Mouse (Mus musculus): ENCODE measurements around the gene Rps6kc1.

Rps6kc1 gene

DNA sequence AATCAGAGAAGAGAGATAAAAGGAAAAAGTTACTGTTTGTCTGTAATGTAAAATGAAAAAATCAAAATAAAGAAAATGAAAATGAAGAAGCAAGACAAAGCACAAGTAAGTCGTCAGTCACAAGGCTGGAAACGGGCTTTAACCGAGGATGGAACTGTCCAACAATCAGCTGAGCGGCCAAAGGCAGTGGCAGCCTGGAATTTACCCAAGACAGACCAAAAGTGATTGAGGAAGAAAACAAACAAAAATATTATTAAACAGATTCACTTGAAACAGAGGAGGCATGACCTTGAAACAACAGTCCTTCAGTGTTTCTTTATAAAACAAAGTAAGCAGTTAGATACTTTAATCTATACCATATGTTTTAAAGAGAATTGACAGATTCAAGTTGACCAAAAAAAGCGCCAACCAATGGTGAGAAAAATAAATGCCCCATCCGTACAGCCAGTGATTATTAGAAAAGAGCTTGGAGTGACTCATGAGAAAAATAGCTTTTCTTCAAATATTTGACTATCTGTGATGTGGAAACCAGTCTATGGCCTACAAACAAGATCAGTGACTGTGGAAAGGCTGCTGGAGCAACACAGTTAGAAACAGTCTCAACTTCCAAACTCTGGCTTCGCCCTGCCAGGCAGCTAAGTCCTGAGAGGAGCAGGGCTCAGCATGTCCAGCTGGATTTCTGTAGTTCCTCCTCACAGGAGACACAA is 77.2 kb downstream of the Rps6kc1 start:
- peak; percentile 33 for DNase-seq (ENCODE audit: low read depth)

GRCm38 (mm10) chr1:190832965-190833630 is 78.5 kb downstream of the Rps6kc1 start:
- no peak for DNase-seq (ENCODE audit: low read depth)

DNA sequence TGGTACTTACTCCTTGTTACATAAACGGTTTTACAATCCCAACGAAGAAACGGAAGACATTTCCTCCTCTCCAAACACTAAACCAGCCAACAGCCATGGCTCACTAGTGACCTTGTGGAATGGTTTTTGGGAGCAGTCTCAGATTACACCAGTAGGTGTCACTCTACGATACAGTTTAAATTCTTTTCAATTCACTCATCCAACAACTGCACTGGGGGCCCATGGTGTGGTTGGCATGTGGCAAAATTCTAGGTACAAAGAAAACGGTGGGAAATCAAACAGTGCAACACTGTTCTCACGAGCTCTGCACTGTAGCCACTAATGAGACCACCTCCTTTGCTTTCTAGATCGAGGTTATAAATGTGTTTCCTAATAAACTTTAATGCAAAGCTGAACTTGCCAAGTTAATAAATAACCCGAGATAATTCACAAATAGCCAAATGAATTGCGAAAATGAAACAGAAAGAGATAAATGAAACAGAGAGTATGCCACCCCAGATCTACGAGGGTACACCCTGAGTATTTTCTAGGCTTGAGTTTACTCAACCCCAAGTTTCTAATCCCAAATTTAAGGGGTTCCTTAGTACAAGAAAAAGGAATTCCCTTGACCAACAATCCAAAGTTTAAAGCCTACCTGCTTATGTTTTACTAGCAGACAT is 79.6 kb downstream of the Rps6kc1 start:
- peak; percentile 50 for DNase-seq (ENCODE audit: low read depth)

- DNase-seq (ENCODE audit: low read depth), result no peak
These were observed 85.0 kb downstream of the Rps6kc1 start for GRCm38 (mm10) chr1:190826486-190827034.

- no peak for DNase-seq (ENCODE audit: low read depth)
These were observed 87.8 kb downstream of the Rps6kc1 start for GRCm38 (mm10) chr1:190823745-190824144.

- DNase-seq (ENCODE audit: low read depth), result no peak
These were observed 95.4 kb downstream of the Rps6kc1 start for GRCm38 (mm10) chr1:190816141-190816540.

GRCm38 (mm10) chr1:190810408-190810807 is 101.2 kb downstream of the Rps6kc1 start:
- no peak for DNase-seq (ENCODE audit: low read depth)

DNA sequence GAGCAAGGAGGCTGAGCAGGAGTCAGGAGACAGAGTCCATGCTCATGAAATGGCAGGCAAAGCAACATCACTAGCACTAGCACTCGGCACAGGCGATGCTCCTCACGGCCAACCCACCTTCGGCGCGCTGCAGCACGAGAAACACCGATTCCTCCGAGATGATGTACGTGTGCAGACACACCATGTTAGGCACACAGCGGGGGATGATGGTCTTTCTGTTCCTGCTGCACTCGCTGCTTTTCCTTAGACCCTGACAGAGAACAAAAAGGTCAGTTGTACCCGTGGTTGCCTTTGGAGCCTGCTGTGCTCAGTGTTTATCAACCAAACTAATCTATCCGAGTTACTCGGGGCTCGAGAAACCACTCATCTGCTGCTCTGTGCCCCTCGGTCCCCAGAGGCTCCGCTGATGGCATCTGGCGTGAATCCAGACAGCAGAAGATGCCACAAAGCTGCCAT is 102.8 kb downstream of the Rps6kc1 start:
- DNase-seq (ENCODE audit: low read depth), result no peak

- no peak for DNase-seq (ENCODE audit: low read depth)
These were observed 104.8 kb downstream of the Rps6kc1 start for GRCm38 (mm10) chr1:190806817-190807216.

- no peak for DNase-seq (ENCODE audit: low read depth)
These were observed 112.9 kb downstream of the Rps6kc1 start for GRCm38 (mm10) chr1:190798668-190799067.

DNA sequence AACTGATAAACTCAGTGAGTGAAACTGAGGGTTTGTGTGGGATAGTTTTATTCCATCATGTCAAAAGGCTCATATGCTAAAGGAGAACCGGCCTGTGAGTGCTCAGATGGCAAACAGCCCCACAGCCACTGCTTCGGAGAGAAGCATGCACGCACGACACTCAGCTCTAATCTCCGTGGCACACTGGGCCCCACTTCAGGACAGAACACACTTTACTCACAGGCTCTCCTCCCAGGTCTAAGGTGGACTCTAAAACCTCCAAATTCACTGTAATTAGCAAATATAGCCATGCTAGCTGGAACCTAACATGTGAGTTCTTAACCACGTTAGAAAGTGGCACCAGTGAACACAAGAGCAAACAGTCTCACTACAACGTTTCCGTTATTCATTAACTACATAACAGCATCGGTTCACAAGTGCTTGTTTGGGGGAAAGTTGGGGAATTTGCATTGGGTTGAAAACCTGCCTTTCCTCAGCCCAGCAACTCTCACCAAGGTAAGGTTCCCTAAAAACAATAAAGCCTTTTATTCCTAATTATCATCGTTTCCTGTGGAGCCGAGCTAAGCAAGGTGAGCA is 114.0 kb downstream of the Rps6kc1 start:
- DNase-seq (ENCODE audit: low read depth), result no peak

- DNase-seq (ENCODE audit: low read depth), result peak; percentile 13
These were observed 114.7 kb downstream of the Rps6kc1 start for GRCm38 (mm10) chr1:190796745-190797482.

- DNase-seq (ENCODE audit: low read depth), result no peak
These were observed 119.9 kb downstream of the Rps6kc1 start for GRCm38 (mm10) chr1:190791638-190792037.

GRCm38 (mm10) chr1:190790720-190791119 is 120.8 kb downstream of the Rps6kc1 start:
- no peak for DNase-seq (ENCODE audit: low read depth)

DNA sequence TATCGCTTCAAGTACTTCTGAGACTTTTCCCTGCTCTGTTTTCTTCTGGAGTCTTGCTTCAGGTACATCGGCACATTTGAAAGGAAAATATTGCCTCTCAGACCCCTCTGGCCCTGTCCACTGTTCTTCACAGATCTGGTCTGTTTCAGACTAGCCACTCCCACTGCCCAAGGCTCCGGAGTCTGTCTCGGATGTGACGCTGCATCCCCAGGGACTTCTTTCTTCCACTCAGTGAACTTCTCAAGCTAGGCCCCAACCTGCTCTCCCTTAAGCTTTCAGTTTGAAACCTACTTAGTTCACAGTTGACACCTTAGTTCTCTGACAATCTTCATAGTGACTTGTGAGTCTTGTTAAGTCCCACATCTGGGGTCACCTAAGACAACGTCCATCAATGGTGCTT is 133.9 kb downstream of the Rps6kc1 start:
- DNase-seq (ENCODE audit: low read depth), result no peak

DNA sequence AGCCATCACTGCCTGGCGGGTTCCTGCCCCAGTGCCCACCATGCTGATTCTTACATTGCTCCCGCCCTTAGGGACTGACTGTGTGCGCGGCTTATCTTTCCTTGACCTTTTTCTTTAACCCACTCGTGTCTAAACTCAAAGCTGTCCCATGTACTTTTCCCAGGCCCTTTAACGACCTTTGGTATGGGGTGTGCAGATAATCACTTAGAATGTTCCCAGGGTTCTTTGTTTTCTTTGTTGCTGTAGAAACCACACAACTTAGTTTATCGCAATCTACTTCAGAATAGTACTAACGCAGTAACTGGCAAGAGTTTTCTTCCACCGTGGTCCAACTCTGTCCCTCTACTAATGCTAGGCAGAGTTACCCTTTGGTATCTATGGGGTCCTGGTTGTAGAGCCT is 135.3 kb downstream of the Rps6kc1 start:
- DNase-seq (ENCODE audit: low read depth), result no peak

DNA sequence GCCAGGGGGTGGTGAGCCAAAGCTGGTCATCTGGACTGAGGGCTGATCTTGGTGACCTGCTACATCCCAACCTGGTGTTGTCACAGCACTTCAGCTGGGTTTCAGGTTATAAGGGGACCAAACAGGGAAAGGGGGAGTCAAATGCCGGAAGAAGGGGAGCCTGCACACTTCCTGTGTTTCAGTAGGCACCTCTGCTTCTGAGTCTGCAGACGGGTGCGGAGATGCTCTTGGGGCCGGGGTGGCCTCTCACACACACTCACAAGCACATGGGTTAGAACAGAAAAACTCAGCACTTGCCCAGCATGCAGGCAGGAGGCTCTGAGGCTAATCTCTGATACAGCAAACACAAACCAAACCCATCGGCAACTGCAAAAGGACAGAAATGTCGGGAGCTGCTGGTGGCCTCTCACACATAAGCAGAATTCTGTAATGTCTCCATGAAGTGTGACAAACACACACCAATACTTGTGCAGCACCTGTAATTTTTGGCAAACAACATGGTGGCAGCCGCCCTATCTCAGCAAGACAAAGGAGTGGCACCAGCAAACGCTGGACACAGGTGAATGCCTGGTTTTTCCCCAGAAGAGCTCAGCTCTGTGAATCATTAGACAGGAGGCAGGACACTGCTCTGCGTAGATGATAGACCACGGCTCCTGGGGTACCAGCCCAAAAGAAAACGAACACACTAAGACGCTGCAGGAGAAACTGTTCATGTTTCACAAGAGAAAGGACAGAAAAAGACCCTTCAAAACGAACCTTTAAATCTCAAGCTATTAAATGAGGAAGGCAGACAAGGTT is 139.3 kb downstream of the Rps6kc1 start:
- no peak for DNase-seq (ENCODE audit: low read depth)

GRCm38 (mm10) chr1:190769748-190770147 is 141.8 kb downstream of the Rps6kc1 start:
- no peak for DNase-seq (ENCODE audit: low read depth)

DNA sequence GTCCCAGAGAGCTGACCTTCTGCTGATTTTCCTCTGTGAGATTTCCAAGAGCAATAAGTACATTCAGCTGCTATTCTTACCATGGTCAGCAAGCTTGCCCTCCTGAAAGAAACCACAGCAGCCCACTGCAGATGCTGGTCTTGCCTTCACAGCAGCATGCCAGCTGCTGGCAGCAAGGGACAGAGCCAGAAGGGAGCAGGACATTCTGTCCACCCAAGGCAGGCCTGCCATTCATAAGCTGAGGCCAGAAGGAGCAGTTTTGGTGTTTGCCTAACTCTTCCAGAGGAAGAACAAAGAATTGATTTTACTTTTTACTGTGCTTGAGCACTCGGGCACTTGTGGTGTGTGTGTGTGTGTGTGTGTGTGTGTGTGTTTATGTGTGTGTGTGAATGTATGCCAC is 143.3 kb downstream of the Rps6kc1 start:
- DNase-seq (ENCODE audit: low read depth), result no peak

DNA sequence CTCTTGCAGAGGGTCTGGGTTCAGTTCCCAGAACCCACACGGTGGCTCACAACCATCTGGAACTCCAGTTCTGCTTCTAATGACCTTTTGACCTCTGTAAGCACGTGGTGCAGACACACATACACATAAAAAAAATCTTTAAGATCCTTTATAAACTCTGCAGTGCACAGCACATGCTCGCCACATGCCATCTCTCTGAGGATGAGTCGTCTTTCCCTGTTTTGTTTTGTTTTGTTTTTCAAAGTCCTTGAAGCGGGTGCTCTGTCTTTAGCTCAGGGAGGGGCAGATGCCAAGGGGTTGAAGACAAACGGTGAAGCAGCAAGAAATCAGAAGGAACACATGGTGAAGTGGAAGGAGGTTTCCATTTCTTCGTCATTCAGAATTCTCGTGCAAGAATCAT is 143.9 kb downstream of the Rps6kc1 start:
- no peak for DNase-seq (ENCODE audit: low read depth)

DNA sequence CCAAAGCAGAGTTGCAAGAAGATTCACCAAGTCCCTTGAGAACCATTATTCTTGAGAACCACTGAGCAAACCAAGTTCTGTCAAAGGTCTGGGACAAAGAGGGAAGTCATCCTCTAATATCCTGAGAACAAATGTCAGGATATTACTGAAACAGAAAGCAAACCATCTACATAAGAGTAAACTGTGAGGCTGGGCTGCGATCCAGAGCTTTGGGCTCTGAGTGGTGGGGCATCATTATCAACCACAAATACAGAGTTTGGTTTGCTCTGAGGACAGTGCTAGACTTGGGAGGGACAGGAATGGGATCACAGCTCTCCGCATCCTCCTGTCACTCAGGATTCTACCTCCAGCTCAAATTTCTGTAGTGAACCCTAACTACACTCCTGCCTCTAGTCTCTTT is 144.8 kb downstream of the Rps6kc1 start:
- no peak for DNase-seq (ENCODE audit: low read depth)

All from fibroblast of lung, adult 2 months (primary cell).